Mouse (Mus musculus): ENCODE results near the gene Rbm38. TPM values are rescaled to one million over a fixed set of nuclear protein-coding genes. Genes with fewer than 3 reads are reported as not detected.

The Rbm38 gene
- total and polyA plus RNA-seq, 3 experiments = 14.4 to 85.4 (median 19.4) TPM

- Histone ChIP-seq H3K27ac (ENCODE audit: insufficient read depth, low read depth) (0 out of 2 replicates have a peak overlapping the region, but pooled peaks have one; percentile 4), H3K4me3 (replicated peaks in 1 of 3; ENCODE audit: low read depth in 2 of 3, low read length in 2 of 3, poor library complexity in 1 of 3) (peak overlapping the region; percentile 0 to 44 (median 44)), H3K4me2 (ENCODE audit: insufficient read depth, low read depth, poor library complexity, severe bottlenecking) (no peak overlapping the region)
Observed at GRCm38 (mm10) chr2:173048041-173048745, 27.9 kb downstream of the Rbm38 start.

GRCm38 (mm10) chr2:173049231-173049630 lies 28.9 kb downstream of the Rbm38 start:
- in situ Hi-C loops (cut with MboI; ENCODE audit: low pct_ligation_motif_present, low pct_unique_long_range_greater_than_20kb, low sequenced_read_pairs) (loop anchor here (5.0 kb wide), 1 partner anchor 33 kb away; no protein-coding TSS in a partner anchor), dilution Hi-C loops (cut with MboI; ENCODE audit: extremely low pct_ligation_motif_present, extremely low pct_unique_long_range_greater_than_20kb, low sequenced_read_pairs) (no loop called here)
- H3K9me3 ChIP-seq (replicated peaks; ENCODE audit: low read length) = no peaks in the 10 kb centered on the region
- H3K27me3 ChIP-seq (replicated peaks) = no peaks in the 10 kb centered on the region
- TF ChIP-seq ZKSCAN1 (IDR thresholded peaks at IDR 0.05; ENCODE audit: borderline replicate concordance, low read depth, low read length) (no peak), MEF2A (IDR thresholded peaks at IDR 0.05; ENCODE audit: borderline replicate concordance, low read depth, low read length) (no peak), JUND (conservative IDR thresholded peaks at IDR 0.05; ENCODE audit: low read depth, low read length) (no peak), TBP (conservative IDR thresholded peaks at IDR 0.05; ENCODE audit: low read depth, low read length) (no peak), TCF12 (IDR thresholded peaks at IDR 0.05; ENCODE audit: low read depth, low read length) (no peak), BHLHE40 (IDR thresholded peaks at IDR 0.05; ENCODE audit: low read depth, low read length) (no peak), CHD2 (IDR thresholded peaks at IDR 0.05; ENCODE audit: low read length) (no peak), RCOR1 (conservative IDR thresholded peaks at IDR 0.05; ENCODE audit: low read depth, low read length) (no peak), MAX (IDR thresholded peaks at IDR 0.05; ENCODE audit: low read length) (no peak), E2F4 (IDR thresholded peaks at IDR 0.05; ENCODE audit: insufficient replicate concordance, low read depth, low read length) (no peak), SMC3 (IDR thresholded peaks at IDR 0.05; ENCODE audit: low read depth, low read length) (no peak), MXI1 (IDR thresholded peaks at IDR 0.05; ENCODE audit: low read depth, low read length) (no peak)
- no peaks in the 10 kb centered on the region for H3K79me2 ChIP-seq (replicated peaks; ENCODE audit: control insufficient read depth, extremely low read depth, insufficient read depth, poor library complexity, severe bottlenecking)
- H3K4me3 ChIP-seq (replicated peaks in 1 of 3; ENCODE audit: low read depth in 2 of 3, low read length in 2 of 3, poor library complexity in 1 of 3) = no peak overlapping the region
- H3K9ac ChIP-seq (ENCODE audit: insufficient read depth, low read depth) = no peak overlapping the region
- H3K4me1 ChIP-seq (ENCODE audit: control insufficient read depth in 1 of 2, insufficient read depth in 2 of 2) = peaks cover 42 to 69% of the 10 kb centered on the region in 2 experiments
- no peak overlapping the region; the same call in 1 of the 2 replicates for H3K27ac ChIP-seq (ENCODE audit: insufficient read depth, low read depth)
- no peak overlapping the region for H3K4me2 ChIP-seq (ENCODE audit: insufficient read depth, low read depth, poor library complexity, severe bottlenecking)
- DNase-seq (ENCODE audit: extremely low read depth) = peak; percentile 12
- H3K36me3 ChIP-seq (replicated peaks in 1 of 2; ENCODE audit: control insufficient read depth in 1 of 2, insufficient read depth in 1 of 2, low read length in 1 of 2) = no peaks in the 10 kb centered on the region

More at GRCm38 (mm10) chr2:173048041-173048745, 27.9 kb downstream of the Rbm38 start:
- peaks cover 38 to 61% of the 10 kb centered on the region in 2 experiments for H3K4me1 ChIP-seq (ENCODE audit: control insufficient read depth in 1 of 2, insufficient read depth in 2 of 2)
- H3K9ac ChIP-seq (ENCODE audit: insufficient read depth, low read depth) = no peak overlapping the region
- in situ Hi-C loops (cut with MboI; ENCODE audit: low pct_ligation_motif_present, low pct_unique_long_range_greater_than_20kb, low sequenced_read_pairs) (loop anchor here (5.0 kb wide), 1 partner anchor 34 kb away; no protein-coding TSS in a partner anchor), dilution Hi-C loops (cut with MboI; ENCODE audit: extremely low pct_ligation_motif_present, extremely low pct_unique_long_range_greater_than_20kb, low sequenced_read_pairs) (no loop called here)
- peak; percentile 62 for DNase-seq (ENCODE audit: extremely low read depth)
- TF ChIP-seq BHLHE40 (IDR thresholded peaks at IDR 0.05; ENCODE audit: low read depth, low read length) = 0 out of 2 replicates have a peak, but pooled peaks have one; percentile 12
- TF ChIP-seq MAZ (IDR thresholded peaks at IDR 0.05; ENCODE audit: low read depth, low read length) = no peak
- H3K79me2 ChIP-seq (replicated peaks; ENCODE audit: control insufficient read depth, extremely low read depth, insufficient read depth, poor library complexity, severe bottlenecking) = no peaks in the 10 kb centered on the region
- no peaks in the 10 kb centered on the region for H3K27me3 ChIP-seq (replicated peaks)
- no peaks in the 10 kb centered on the region for H3K36me3 ChIP-seq (replicated peaks in 1 of 2; ENCODE audit: control insufficient read depth in 1 of 2, insufficient read depth in 1 of 2, low read length in 1 of 2)
- no peaks in the 10 kb centered on the region for H3K9me3 ChIP-seq (replicated peaks; ENCODE audit: low read length)
